Mouse (Mus musculus): Measurements from ENCODE around the gene Apob.

GRCm38 (mm10) chr12:7962314-7962927, 15.0 kb upstream of the Apob start:
- TF ChIP-seq MAFK (IDR thresholded peaks at IDR 0.05; ENCODE audit: insufficient read depth, low read depth, low read length) (no peak), ZNF384 (IDR thresholded peaks at IDR 0.05; ENCODE audit: low read depth, low read length) (no peak), CHD2 (IDR thresholded peaks at IDR 0.05; ENCODE audit: low read depth, low read length) (no peak), ZC3H11A (IDR thresholded peaks at IDR 0.05; ENCODE audit: borderline replicate concordance, low read depth, low read length) (no peak), HCFC1 (IDR thresholded peaks at IDR 0.05; ENCODE audit: borderline replicate concordance, insufficient read depth, low read length) (no peak)
